Mouse (Mus musculus): ENCODE results near the gene Olfr1287. TPM values are rescaled to one million over a fixed set of nuclear protein-coding genes. Genes with fewer than 3 reads are reported as not detected.

The Olfr1287 gene
- not detected for total RNA-seq (2022)

GRCm38 (mm10) chr2:111448842-111449241 is at the start of gene Olfr1287:
Olfr1287 (plus strand) TSS chr2:111449142.
- no peak for DNase-seq

- no peak for DNase-seq
These were observed 26.0 kb upstream of the Olfr1287 start, which contains the start of gene Olfr1286 for GRCm38 (mm10) chr2:111422931-111423330. Olfr1286 (minus strand) TSS chr2:111423115.

- no peak for DNase-seq
These were observed 24.9 kb downstream of the Olfr1287 start, which contains the start of gene Olfr1288 for GRCm38 (mm10) chr2:111473801-111474200. Olfr1288 (plus strand) TSS chr2:111474101.

GRCm38 (mm10) chr2:111480519-111480918 is 31.6 kb downstream of the Olfr1287 start, which contains the start of gene Olfr1289:
Olfr1289 (plus strand) TSS chr2:111480819.
- DNase-seq, result no peak

GRCm38 (mm10) chr2:111493729-111494128 is 44.8 kb downstream of the Olfr1287 start, which contains the start of gene Olfr1290:
Olfr1290 (minus strand) TSS chr2:111493829.
- DNase-seq, result no peak

GRCm38 (mm10) chr2:111496880-111497279 is 47.9 kb downstream of the Olfr1287 start, which contains the start of gene Olfr1291-ps1:
Olfr1291-ps1 (plus strand) TSS chr2:111497180.
- no peak for DNase-seq

Other genes with a start within 250 kb of the Olfr1287 start
- gene 4930430A15Rik, start 219.5 kb upstream of the Olfr1287 start, total RNA-seq (2022), result not detected
- not detected for gene Olfr1275, start 213.9 kb upstream of the Olfr1287 start, total RNA-seq (2022)
- not detected for gene Olfr1276, start 194.6 kb upstream of the Olfr1287 start, total RNA-seq (2022)
- not detected for gene Olfr1277, start 175.0 kb upstream of the Olfr1287 start, total RNA-seq (2022)
- not detected for gene Olfr1278, start 159.0 kb upstream of the Olfr1287 start, total RNA-seq (2022)
- gene Olfr1279, start 148.5 kb upstream of the Olfr1287 start, total RNA-seq (2022), result not detected
- gene Olfr1280, start 135.1 kb upstream of the Olfr1287 start, total RNA-seq (2022), result not detected
- gene Olfr1281, start 122.6 kb upstream of the Olfr1287 start, total RNA-seq (2022), result not detected
- gene Olfr1282, start 113.1 kb upstream of the Olfr1287 start, total RNA-seq (2022), result not detected
- not detected for gene Olfr1283, start 82.4 kb upstream of the Olfr1287 start, total RNA-seq (2022)
- not detected for gene Olfr1284, start 73.6 kb upstream of the Olfr1287 start, total RNA-seq (2022)
- not detected for gene Olfr1286, start 26.0 kb upstream of the Olfr1287 start, total RNA-seq (2022)
- not detected for gene Olfr1288, start 25.0 kb downstream of the Olfr1287 start, total RNA-seq (2022)
- not detected for gene Olfr1289, start 31.7 kb downstream of the Olfr1287 start, total RNA-seq (2022)
- not detected for gene Olfr1290, start 44.7 kb downstream of the Olfr1287 start, total RNA-seq (2022)
- gene Olfr1291-ps1, start 48.0 kb downstream of the Olfr1287 start, total RNA-seq (2022), result not detected
- gene Olfr1293-ps, start 76.1 kb downstream of the Olfr1287 start, total RNA-seq (2022), result not detected
- not detected for gene Olfr1294, start 91.1 kb downstream of the Olfr1287 start, total RNA-seq (2022)
- gene Olfr1295, start 120.5 kb downstream of the Olfr1287 start, total RNA-seq (2022), result not detected
- not detected for gene Olfr1297, start 177.4 kb downstream of the Olfr1287 start, total RNA-seq (2022)
- gene Olfr1298, start 200.1 kb downstream of the Olfr1287 start, total RNA-seq (2022), result not detected
- not detected for gene Olfr1299, start 212.3 kb downstream of the Olfr1287 start, total RNA-seq (2022)

All from adrenal gland, adult 8-10 months (tissue).